Mouse (Mus musculus): ENCODE results near the gene Abca14.

DNA sequence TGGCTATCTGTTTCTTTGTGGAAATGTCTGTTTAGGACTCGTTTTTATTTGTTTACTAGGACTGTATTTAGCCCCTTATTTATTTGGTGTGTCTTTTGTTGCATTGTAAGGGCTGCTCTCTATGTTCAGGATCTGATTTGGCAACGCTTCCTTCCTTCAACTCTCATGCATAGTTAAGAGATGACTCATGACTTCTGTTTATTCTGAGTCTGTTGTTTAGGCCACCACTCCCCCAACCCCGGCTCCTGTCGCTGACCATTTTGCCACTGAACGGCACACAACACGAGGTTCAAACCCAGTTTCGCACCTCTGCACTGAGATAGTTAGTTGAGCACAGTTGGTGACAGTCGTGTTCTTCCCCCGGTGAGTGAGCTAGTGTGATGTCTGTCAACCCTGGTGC, 2.2 kb downstream of the Abca14 start:
- TF ChIP-seq POLR2A (IDR thresholded peaks at IDR 0.05; ENCODE audit: control insufficient read depth, extremely low read depth, insufficient read depth, low read length, poor library complexity): no peak
- TF ChIP-seq CTCF (IDR thresholded peaks at IDR 0.05; ENCODE audit: borderline replicate concordance, control insufficient read depth, extremely low read depth, insufficient read depth, low read length, poor library complexity): no peak

Data from thymus, adult 2 months (tissue).